Mouse (Mus musculus): ENCODE data around the gene Tmem33.
A peak's percentile ranks its signal among the peaks of the same experiment; 100 is the strongest.

Tmem33 gene

GRCm38 (mm10) chr5:67260159-67260530 lies 220 bp upstream of the Tmem33 start:
- no peak for DNase-seq

GRCm38 (mm10) chr5:67262964-67263363 lies 2.6 kb downstream of the Tmem33 start:
- no peak for DNase-seq

- no peak for DNase-seq
Measured at GRCm38 (mm10) chr5:67266106-67266505, 5.7 kb downstream of the Tmem33 start.

- DNase-seq = no peak
Measured at GRCm38 (mm10) chr5:67269309-67269708, 8.9 kb downstream of the Tmem33 start.

GRCm38 (mm10) chr5:67279407-67279806 lies 19.0 kb downstream of the Tmem33 start:
- DNase-seq = no peak

- DNase-seq = no peak
Measured at GRCm38 (mm10) chr5:67279840-67280239, 19.5 kb downstream of the Tmem33 start.

GRCm38 (mm10) chr5:67280400-67280799 lies 20.0 kb downstream of the Tmem33 start:
- DNase-seq = no peak

GRCm38 (mm10) chr5:67295029-67295428 lies 34.7 kb downstream of the Tmem33 start:
- no peak for DNase-seq

GRCm38 (mm10) chr5:67295682-67296081 lies 35.3 kb downstream of the Tmem33 start:
- DNase-seq = no peak

GRCm38 (mm10) chr5:67296171-67296570 lies 35.8 kb downstream of the Tmem33 start:
- DNase-seq = no peak

- DNase-seq = no peak
Measured at GRCm38 (mm10) chr5:67297026-67297813, 36.9 kb downstream of the Tmem33 start.

GRCm38 (mm10) chr5:67299847-67300412 lies 39.6 kb downstream of the Tmem33 start:
- peak; percentile 8 to 10 for DNase-seq

GRCm38 (mm10) chr5:67300926-67301597 lies 40.7 kb downstream of the Tmem33 start:
- DNase-seq = no peak

GRCm38 (mm10) chr5:67301722-67302331 lies 41.5 kb downstream of the Tmem33 start:
- DNase-seq = no peak

GRCm38 (mm10) chr5:67303816-67304215 lies 43.5 kb downstream of the Tmem33 start:
- DNase-seq = no peak

GRCm38 (mm10) chr5:67306698-67307521 lies 46.5 kb downstream of the Tmem33 start, which contains the start of gene Slc30a9:
Gene Slc30a9 (plus strand): TSS chr5:67306955.
- peak; percentile 90 to 91 for DNase-seq

- no peak for DNase-seq
Measured at GRCm38 (mm10) chr5:67307659-67308222, 47.4 kb downstream of the Tmem33 start.

- DNase-seq = no peak
Measured at GRCm38 (mm10) chr5:67311811-67312521, 51.6 kb downstream of the Tmem33 start.

GRCm38 (mm10) chr5:67312522-67312851 lies 52.1 kb downstream of the Tmem33 start:
- DNase-seq = no peak

GRCm38 (mm10) chr5:67321656-67322268 lies 61.4 kb downstream of the Tmem33 start:
- no peak for DNase-seq

- DNase-seq = no peak
Measured at GRCm38 (mm10) chr5:67324032-67324431, 63.7 kb downstream of the Tmem33 start.
